Mouse (Mus musculus) neutrophil, adult 5-6 weeks (primary cell): ENCODE data around the gene Zfp128. TPM values are rescaled to one million over a fixed set of nuclear protein-coding genes. Genes with fewer than 3 reads are reported as not detected.
A peak's percentile ranks its signal among the peaks of the same experiment; 100 is the strongest.
"Not testable (repeated sequence)": the region's sequence is repeated elsewhere in the genome, so short reads cannot be mapped to it uniquely, and the experiment has no call there.

ENCODE experiments used
- ATAC-seq: fragments of 151-379, 151-347 bp; 2 replicates; pipeline ENCODE4 v1.8.0; 2017; ENCODE audit warnings: mild to moderate bottlenecking, moderate TSS enrichment; ENCODE audit not compliant: insufficient number of reproducible peaks, poor library complexity, low FRiP score, severe bottlenecking; ENCODE audit errors: extremely low read depth
- total RNA-seq: library from RNA; stranded (forward); fragments of 200-1000 nt; gene quantifications from 2 replicates; pipeline ENCODE4 v1.2.3, GENCODE M21; 2017

Zfp128 gene
- total RNA-seq, 1 experiment from 2014 or later = 4.8 TPM

GRCm38 (mm10) chr7:12920495-12920894 lies 39.5 kb downstream of the Zfp128 start:
- not testable (repeated sequence) for ATAC-seq

- ATAC-seq = no peak
Observed at GRCm38 (mm10) chr7:12921318-12921704, 40.3 kb downstream of the Zfp128 start.

- ATAC-seq = peak; percentile 98
Observed at GRCm38 (mm10) chr7:12921705-12922465, 40.9 kb downstream of the Zfp128 start, which contains the start of gene Rps5. Gene Rps5 (plus strand): TSS chr7:12922290.

- no peak for ATAC-seq
Observed at GRCm38 (mm10) chr7:12922729-12923128, 41.8 kb downstream of the Zfp128 start.

GRCm38 (mm10) chr7:12926316-12926715 lies 45.3 kb downstream of the Zfp128 start:
- ATAC-seq = no peak

- ATAC-seq = no peak
Observed at GRCm38 (mm10) chr7:12927191-12927680, 46.3 kb downstream of the Zfp128 start, which contains the start of gene Rnf225. Gene Rnf225 (plus strand): TSS chr7:12927416.

GRCm38 (mm10) chr7:12927693-12928589 lies 47.0 kb downstream of the Zfp128 start:
- ATAC-seq = no peak

- no peak for ATAC-seq
Observed at GRCm38 (mm10) chr7:12933615-12934140, 52.7 kb downstream of the Zfp128 start.

GRCm38 (mm10) chr7:12934808-12935207 lies 53.8 kb downstream of the Zfp128 start:
- no peak for ATAC-seq

GRCm38 (mm10) chr7:12937254-12937803 lies 56.4 kb downstream of the Zfp128 start:
- not testable (repeated sequence) for ATAC-seq

- no peak for ATAC-seq
Observed at GRCm38 (mm10) chr7:12940599-12940998, 59.6 kb downstream of the Zfp128 start.

Other genes with a start within 250 kb of the Zfp128 start
- not detected in 2 replicates for gene Vmn2r54, start 240.9 kb upstream of the Zfp128 start, total RNA-seq
- not detected in 2 replicates for gene Vmn2r55, start 196.2 kb upstream of the Zfp128 start, total RNA-seq
- gene Vmn2r56, start 146.2 kb upstream of the Zfp128 start, total RNA-seq = not detected in 2 replicates
- 0.98 and 2.9 TPM in 2 replicates for gene Zscan18, start 77.5 kb upstream of the Zfp128 start, total RNA-seq
- gene Zfp329, start 62.3 kb upstream of the Zfp128 start, total RNA-seq = 24.2 and 29.3 TPM in 2 replicates
- 112 and 114 TPM in 2 replicates for gene Zfp110, start 46.4 kb upstream of the Zfp128 start, total RNA-seq
- 3.6 and 5.9 TPM in 2 replicates for gene Zscan22, start 16.6 kb downstream of the Zfp128 start, total RNA-seq
- 425 and 483 TPM in 2 replicates for gene Rps5, start 41.1 kb downstream of the Zfp128 start, total RNA-seq
- gene Rnf225, start 46.2 kb downstream of the Zfp128 start, total RNA-seq = 1.2 and 1.7 TPM in 2 replicates
- 5.0 and 5.5 TPM in 2 replicates for gene Zfp324, start 84.7 kb downstream of the Zfp128 start, total RNA-seq
- 5.1 and 7.4 TPM in 2 replicates for gene Zfp446, start 96.7 kb downstream of the Zfp128 start, total RNA-seq
- gene Slc27a5, start 117.0 kb downstream of the Zfp128 start, total RNA-seq = 0.81 TPM in 1 of 2 replicates, not detected in the other
- 194 and 199 TPM in 2 replicates for gene Trim28, start 117.9 kb downstream of the Zfp128 start, total RNA-seq
- 1.1 and 3.6 TPM in 2 replicates for gene Zbtb45, start 128.9 kb downstream of the Zfp128 start, total RNA-seq
- gene Chmp2a, start 153.6 kb downstream of the Zfp128 start, total RNA-seq = 199 and 209 TPM in 2 replicates
- 75.1 and 83.5 TPM in 2 replicates for gene Ube2m, start 157.1 kb downstream of the Zfp128 start, total RNA-seq
- gene Mzf1, start 173.6 kb downstream of the Zfp128 start, total RNA-seq = 0.70 and 1.1 TPM in 2 replicates
- not detected in 2 replicates for gene Vmn1r85, start 214.0 kb downstream of the Zfp128 start, total RNA-seq
- not detected in 2 replicates for gene Vmn1r86, start 238.7 kb downstream of the Zfp128 start, total RNA-seq